Mouse (Mus musculus) kidney, postnatal 36 days (tissue): Measurements from ENCODE around the gene Eftud2.

ENCODE experiments used
- DNase-seq, 2 experiments: peaks; one replicate each; pipeline ENCODE4 v3.0.0; 2021 to 2022; ENCODE audit warnings: mixed read lengths in 2 of 2

The Eftud2 gene

GRCm38 (mm10) chr11:102874801-102875334 is 5.9 kb downstream of the Eftud2 start:
- no peak for DNase-seq

DNA sequence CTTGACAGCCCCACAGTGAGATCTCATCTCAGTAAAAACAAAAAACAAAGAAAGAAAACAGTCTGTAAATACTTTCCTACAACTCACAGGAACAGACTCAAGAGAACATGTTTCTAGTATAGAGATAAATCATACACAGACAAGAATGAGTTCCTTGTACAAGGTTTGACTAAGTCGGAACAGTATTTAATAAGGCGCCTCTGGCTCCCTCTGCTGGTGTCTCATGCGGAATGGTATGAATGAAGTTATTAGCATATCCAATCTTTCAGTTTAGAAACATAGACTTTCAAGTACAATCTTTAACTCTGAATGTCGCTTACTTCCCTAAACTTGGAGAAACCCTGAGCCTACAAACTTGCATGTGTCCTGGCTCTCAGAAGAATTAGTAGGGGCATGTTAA is 16.5 kb downstream of the Eftud2 start:
- DNase-seq = peak; percentile 74 to 91

- no peak for DNase-seq
Observed at GRCm38 (mm10) chr11:102859933-102860332, 20.9 kb downstream of the Eftud2 start.

DNA sequence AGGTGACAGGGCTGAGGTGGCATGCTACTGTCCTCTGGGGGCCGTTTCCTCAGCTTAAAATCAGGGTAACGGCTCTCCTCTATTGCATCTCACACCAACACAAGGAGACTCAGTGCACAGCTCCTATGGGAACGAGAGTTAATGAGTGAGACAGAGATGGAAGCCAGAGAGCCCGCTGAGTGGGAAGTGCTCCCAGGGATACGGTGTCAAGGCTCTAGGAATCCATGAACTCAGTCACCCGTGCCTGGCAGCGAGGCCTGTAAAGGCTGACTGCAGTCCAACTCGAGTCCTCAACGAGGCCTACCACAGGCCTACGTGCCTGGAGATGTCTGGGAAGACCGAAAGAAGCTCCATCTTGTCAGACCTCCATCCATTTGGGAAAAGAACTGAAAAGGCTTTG is 21.8 kb downstream of the Eftud2 start:
- no peak for DNase-seq

GRCm38 (mm10) chr11:102855941-102856340 is 24.8 kb downstream of the Eftud2 start:
- DNase-seq = no peak

- no peak for DNase-seq
Observed at GRCm38 (mm10) chr11:102853760-102854159, 27.0 kb downstream of the Eftud2 start.

GRCm38 (mm10) chr11:102851883-102852282 is 28.9 kb downstream of the Eftud2 start:
- peak; percentile 69 to 93 for DNase-seq

DNA sequence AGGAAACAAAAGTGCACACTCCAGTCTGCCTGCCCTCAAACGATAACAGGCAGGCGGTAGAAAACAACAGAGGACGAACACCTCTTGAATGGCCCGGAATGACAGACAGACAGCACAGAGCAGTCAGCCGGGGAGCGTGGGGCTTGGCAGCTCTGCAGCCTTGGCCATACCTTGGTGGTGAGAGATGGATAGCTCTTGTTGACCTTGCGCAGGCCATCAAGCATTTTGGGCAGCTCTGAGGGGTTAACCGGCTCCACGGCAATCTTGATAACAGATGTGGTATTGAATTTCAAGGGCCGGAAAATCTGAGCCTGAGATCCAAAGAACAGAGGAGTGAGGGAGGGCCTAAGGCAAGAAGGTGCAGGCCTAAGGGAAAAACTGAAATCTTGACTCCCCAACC is 34.9 kb downstream of the Eftud2 start:
- no peak for DNase-seq

DNA sequence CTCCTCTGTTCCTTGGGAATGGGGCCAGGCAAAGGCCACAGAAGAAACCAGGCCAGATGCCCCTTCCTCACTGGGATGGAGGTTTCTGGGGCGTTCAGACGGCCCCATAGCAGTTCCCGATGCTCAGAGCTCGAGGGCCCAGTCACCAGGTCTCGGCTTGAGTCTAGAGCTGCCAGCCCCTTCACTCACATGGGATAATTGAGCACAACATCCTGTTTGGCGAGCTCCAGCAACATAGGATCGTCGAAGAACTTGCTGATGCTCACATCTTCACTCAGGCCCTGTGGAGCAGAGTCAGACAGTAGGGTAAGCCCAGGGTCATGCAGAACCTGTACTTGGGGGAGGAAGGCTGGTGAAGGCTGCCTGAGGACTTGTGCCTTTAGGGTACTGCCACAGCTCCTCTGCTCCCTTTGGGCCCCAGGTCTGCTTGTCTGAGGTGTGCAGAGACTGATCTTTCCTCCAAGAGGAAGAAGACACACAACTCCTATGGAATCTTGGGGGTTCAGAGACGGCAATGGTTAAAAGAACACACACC is 42.1 kb downstream of the Eftud2 start:
- no peak for DNase-seq

DNA sequence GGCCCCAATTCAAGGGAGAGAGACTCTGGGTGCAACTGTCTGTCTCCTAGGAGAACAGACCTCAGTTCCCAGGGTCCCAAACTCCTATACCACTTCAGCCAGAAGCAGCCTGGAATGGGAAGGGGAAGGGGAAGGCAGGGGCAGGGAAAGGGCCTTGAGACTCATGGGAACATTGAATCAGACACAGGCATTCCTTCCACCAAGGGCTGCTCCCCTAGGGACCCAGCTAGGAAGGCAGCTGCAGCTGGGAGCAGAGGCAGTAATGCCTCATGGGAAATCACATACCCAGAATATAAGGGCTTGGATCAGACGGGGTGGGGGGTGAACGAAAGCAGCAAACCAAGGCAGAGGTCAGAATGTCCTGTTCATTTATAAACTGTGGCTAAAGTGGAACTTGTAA is 42.7 kb downstream of the Eftud2 start:
- DNase-seq = peak in 1 of 2 experiments; percentile 34

DNA sequence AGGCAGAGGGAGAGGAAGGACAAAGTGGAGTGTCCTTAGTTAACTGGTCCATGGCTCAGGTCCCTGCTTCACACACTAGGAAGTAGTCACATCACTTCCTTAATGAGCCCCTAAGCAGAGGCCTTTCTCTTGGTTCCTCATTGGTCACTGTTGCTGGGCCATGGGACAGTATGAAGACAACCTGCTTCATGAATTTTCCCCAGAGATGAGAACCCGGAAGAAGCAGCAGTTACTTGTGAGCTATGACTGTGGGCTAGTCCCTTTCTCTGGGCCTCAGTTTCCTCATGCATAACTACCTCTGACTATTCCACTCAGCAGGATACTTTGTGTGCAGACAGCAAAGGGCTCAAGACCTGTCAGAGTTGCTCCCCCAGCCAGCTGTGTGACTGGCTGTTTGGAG is 43.4 kb downstream of the Eftud2 start:
- no peak for DNase-seq

DNA sequence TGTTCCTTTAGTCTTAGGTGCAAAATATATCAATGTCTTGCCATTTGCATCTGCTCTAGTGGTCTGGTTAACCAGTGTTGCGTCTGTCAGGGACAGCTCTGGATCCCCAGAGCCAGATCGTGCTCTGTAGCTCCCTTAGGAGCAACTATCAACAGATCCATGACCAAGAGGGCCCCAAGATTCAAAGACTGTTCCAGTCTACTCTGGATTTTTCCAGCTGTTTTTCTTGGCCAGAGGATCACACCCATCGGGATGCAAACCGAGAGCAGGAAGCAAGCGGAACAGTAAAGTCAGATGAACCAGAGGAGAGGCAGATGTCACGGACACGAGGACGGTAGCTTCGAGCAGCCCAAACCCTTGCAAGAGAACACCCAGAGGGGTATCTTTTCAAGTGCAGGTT is 44.6 kb downstream of the Eftud2 start:
- no peak for DNase-seq

- DNase-seq = no peak
Observed at GRCm38 (mm10) chr11:102835549-102835948, 45.2 kb downstream of the Eftud2 start, which contains the start of gene Higd1b. Higd1b (plus strand) TSS chr11:102835849.

DNA sequence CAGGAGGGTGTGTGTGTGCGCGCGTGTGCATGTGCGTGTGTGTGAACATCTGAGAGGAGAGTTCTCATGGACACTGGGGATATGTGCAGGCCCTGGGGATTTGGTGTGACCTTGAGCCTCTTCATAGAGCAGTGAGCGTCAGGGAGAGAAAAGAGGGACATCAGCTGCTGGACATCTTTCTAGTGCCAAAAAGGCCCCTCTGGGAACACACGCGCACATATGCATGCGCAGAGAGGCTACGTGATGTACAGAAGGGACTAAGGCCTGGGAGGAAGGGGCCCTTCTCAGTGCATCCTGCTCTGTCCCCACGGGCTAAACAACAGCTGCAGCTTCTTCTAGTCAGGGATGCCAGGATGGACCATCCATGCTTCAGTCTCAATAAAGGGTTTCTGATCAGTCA is 46.6 kb downstream of the Eftud2 start:
- DNase-seq = no peak

GRCm38 (mm10) chr11:102832700-102833297 is 48.0 kb downstream of the Eftud2 start:
- DNase-seq = no peak

DNA sequence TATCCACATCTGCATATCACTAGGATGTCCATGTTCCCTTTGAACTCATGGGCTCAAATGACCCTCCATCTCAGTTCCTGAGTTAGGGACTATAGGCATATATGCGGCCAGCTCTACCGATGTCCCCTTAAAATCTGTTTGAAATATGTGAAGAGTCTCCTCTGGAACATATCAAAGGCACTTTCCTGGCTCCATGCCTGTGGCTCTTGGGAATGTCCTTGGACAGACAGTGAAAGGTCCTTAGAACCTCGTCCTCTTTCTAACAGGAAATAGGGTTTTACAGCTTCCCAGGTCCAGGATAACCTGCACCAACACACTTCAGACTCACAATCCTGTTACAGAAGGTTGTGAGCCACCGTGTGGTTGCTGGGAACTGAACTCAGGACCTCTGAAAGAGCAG is 50.5 kb downstream of the Eftud2 start:
- DNase-seq = no peak

DNA sequence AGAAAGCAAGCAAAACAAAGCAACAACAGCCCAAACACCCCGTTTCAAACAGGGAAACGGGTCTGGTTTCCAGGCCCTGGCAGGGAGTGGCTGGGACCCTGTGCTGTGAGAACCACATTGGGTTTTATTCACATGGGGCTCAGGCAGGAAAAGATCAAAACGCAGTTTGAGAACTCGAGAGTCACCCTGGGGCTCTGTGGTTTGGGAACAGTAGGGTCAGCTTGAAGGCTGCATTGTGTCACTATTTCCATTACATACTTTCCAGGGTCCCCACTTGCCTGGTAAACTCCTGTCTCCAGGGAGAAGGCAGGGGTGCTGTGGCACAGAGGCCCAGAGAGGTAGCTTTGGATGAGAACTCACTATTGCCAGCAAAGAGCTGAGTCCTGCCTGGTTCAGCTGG is 53.7 kb downstream of the Eftud2 start:
- no peak for DNase-seq

GRCm38 (mm10) chr11:102826476-102826875 is 54.3 kb downstream of the Eftud2 start:
- DNase-seq = no peak

DNA sequence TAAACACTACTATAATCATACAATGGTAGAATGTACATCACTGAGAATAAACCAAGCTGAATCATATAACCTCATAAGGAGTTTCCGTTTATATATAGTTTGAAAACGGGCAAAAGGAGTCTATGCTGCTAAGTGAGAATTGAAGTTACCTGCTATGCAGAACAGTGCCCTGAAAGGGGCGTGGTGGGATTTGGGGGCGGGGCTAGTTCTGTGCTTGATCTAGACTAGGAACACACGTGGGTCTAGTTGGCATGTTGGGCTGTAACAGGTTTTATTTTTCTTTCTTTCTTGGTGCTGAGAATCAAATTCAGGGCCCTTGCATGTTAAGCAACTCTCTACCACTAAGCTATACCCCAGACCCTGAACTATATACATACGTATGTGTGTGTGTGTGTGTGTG is 59.6 kb downstream of the Eftud2 start:
- DNase-seq = peak in 1 of 2 experiments; percentile 22

DNA sequence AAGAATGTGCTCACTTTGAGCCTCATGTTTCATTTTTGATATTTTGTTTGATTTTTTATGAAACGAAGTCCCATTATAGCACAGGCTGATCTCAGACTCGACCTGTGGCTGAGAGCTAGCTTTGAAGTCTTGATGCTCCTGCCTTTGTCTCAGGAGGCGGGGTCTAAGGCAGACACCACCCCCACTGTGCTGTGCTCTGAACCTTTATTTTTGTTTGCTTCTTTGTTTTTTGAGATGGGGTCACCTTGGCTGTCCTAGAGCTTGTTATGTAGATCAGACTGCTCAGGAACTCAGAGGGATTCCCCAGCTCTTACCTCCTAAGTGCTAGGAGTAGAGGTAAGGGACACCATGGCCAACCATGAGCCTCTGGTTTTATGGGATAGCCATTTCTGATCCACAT is 60.4 kb downstream of the Eftud2 start:
- no peak for DNase-seq

DNA sequence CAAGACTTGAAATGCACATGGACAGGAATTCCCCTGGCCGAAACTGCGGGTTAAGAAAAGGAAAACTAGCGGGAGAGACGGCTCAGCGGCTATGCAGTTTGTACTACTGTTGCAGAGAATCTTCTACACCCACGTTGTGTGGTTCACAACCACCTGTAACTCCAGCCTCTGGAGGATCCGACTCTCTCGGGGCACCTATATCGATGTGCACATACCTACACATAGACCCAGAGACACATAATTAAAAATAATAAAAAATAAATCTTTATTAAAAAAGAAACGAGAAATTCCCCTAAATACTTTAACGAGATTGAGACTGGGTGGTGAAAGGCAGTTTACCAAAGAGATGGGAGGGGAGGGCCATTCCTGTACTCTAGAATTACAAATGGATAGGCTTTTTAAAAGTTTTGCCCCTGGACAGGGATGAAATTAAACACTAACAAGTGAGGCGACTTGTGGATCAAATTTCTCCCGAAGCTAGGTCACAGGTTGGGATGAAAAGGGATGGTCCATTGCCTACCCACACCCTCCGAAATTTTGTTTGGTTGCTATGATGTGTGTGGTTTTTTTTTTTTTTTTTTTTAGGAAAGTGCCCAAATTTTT is 60.9 kb downstream of the Eftud2 start:
- no peak for DNase-seq

- DNase-seq = peak; percentile 46 to 78
Observed at GRCm38 (mm10) chr11:102819021-102819782, 61.6 kb downstream of the Eftud2 start, which contains the start of gene Gjc1. Gjc1 (minus strand) TSS chr11:102819700.
